Comparison of ENCODE assay signal across 12 mouse cellular contexts in the genomic region with DNA sequence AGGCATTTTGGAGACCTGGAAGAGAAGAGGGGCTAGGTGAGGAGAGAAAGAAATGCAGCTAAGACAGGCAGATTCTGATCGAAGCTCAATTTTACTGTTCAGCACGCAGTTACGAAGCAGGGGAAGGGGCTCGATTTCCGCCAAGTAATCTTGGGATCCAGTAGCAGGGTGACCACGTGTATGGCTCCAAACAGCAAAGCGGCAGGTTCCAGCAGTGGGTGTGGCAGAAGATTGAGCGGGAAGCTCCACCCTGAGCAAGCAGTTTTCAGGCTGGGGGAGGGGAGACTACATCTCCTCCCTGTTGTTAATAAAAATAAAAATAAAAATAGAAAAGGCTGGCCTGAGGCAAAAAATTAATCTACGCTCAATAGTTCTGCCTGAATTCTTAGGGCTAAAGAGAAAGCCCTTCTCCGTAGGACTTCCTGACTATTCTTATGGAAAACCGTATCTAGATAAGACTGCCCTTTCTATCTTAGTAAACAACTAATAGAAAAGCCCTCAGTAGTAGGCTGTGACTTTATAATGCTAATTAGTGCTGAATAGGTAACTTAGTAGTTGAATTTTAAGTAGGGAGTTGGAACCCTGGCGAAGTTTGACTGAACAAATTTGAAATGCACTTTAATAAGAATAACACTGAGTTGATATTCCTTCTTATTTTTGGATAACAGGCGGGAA. TPM values are rescaled to one million over a fixed set of nuclear protein-coding genes. Genes with fewer than 3 reads are reported as not detected.
A peak's percentile ranks its signal among the peaks of the same experiment; 100 is the strongest.
DNase-seq lines count a peak whose midpoint lies in the region; ATAC-seq and TF ChIP-seq lines count a peak whose summit lies in the region.
"Had no signal": no experiment of that assay in that cellular context is flagged by ENCODE, and none has a peak within 500 bp of the region (broad histone marks: within the 10 kb centered on the region; RNA-seq: fewer than 3 reads in every experiment).

No protein-coding gene starts in this region.

- no peak overlapping the region for H3K9ac ChIP-seq in kidney, embryonic 15.5 days
- no peak overlapping the region for H3K9ac ChIP-seq in intestine, embryonic 14.5 days (ENCODE audit: low read length)
- no peak overlapping the region for H3K9ac ChIP-seq in liver, embryonic 11.5 days (ENCODE audit: low read depth, low read length)
- H3K9ac ChIP-seq in stomach, postnatal 0 days (ENCODE audit: low read length), result no peak overlapping the region
- H3K9ac ChIP-seq: forebrain, embryonic 15.5 days; midbrain, embryonic 13.5 days had no signal

- TF ChIP-seq CTCF in stomach, postnatal 0 days (IDR thresholded peaks at IDR 0.05; ENCODE audit: low read depth), result no peak

- peak overlapping the region; percentile 62; the same call in 1 of the 2 replicates for H3K27ac ChIP-seq in kidney, embryonic 15.5 days
- H3K27ac ChIP-seq in intestine, embryonic 14.5 days (ENCODE audit: low read depth), result peak overlapping the region; percentile 60; the same call in 1 of the 2 replicates
- no peak overlapping the region for H3K27ac ChIP-seq in liver, embryonic 11.5 days (ENCODE audit: low read depth, low read length)
- H3K27ac ChIP-seq in stomach, postnatal 0 days (replicated peaks), result 0 out of 2 replicates have a peak overlapping the region, but pooled peaks have one; percentile 35
- H3K27ac ChIP-seq: forebrain, embryonic 15.5 days; midbrain, embryonic 13.5 days had no signal

- H3K4me2 ChIP-seq in kidney, embryonic 15.5 days, result peak overlapping the region; percentile 39
- peak overlapping the region; percentile 26; the same call in 1 of the 2 replicates for H3K4me2 ChIP-seq in intestine, embryonic 14.5 days (ENCODE audit: low read length)
- peak overlapping the region; percentile 35 for H3K4me2 ChIP-seq in liver, embryonic 11.5 days
- peak overlapping the region; percentile 35 for H3K4me2 ChIP-seq in stomach, postnatal 0 days (replicated peaks; ENCODE audit: low read depth)
- H3K4me2 ChIP-seq: forebrain, embryonic 15.5 days; midbrain, embryonic 13.5 days had no signal

- H3K27me3 ChIP-seq in kidney, embryonic 15.5 days, result no peaks in the 10 kb centered on the region
- H3K27me3 ChIP-seq in intestine, embryonic 14.5 days (replicated peaks; ENCODE audit: control insufficient read depth, insufficient read depth, low read length), result no peaks in the 10 kb centered on the region
- H3K27me3 ChIP-seq in liver, embryonic 11.5 days (replicated peaks; ENCODE audit: control insufficient read depth, insufficient read depth, low read length), result no peaks in the 10 kb centered on the region
- no peaks in the 10 kb centered on the region for H3K27me3 ChIP-seq in stomach, postnatal 0 days (ENCODE audit: control insufficient read depth, insufficient read depth, low read length)
- H3K27me3 ChIP-seq: midbrain, embryonic 13.5 days had no signal

- no peaks in the 10 kb centered on the region for H3K9me3 ChIP-seq in kidney, embryonic 15.5 days (replicated peaks)
- no peaks in the 10 kb centered on the region for H3K9me3 ChIP-seq in intestine, embryonic 14.5 days (ENCODE audit: control insufficient read depth, low read length)
- no peaks in the 10 kb centered on the region for H3K9me3 ChIP-seq in liver, embryonic 11.5 days (ENCODE audit: control insufficient read depth, low read length)
- H3K9me3 ChIP-seq in stomach, postnatal 0 days (ENCODE audit: control insufficient read depth, low read length), result no peaks in the 10 kb centered on the region
- H3K9me3 ChIP-seq: forebrain, embryonic 15.5 days; midbrain, embryonic 13.5 days had no signal

- ATAC-seq in kidney, embryonic 15.5 days (replicated peaks; ENCODE audit: low FRiP score), result no peak
- ATAC-seq in intestine, embryonic 14.5 days (replicated peaks; ENCODE audit: low FRiP score, low TSS enrichment, low read depth), result no peak
- ATAC-seq in liver, embryonic 11.5 days (replicated peaks; ENCODE audit: low FRiP score), result 0 out of 2 replicates have a peak, but pooled peaks have one; percentile 44
- no peak for ATAC-seq in stomach, postnatal 0 days (ENCODE audit: low FRiP score, low TSS enrichment)
- ATAC-seq: forebrain, embryonic 15.5 days; midbrain, embryonic 13.5 days had no signal

- no peaks in the 10 kb centered on the region for H3K36me3 ChIP-seq in kidney, embryonic 15.5 days
- no peaks in the 10 kb centered on the region for H3K36me3 ChIP-seq in intestine, embryonic 14.5 days (ENCODE audit: control insufficient read depth, insufficient read depth, low read length)
- no peaks in the 10 kb centered on the region for H3K36me3 ChIP-seq in liver, embryonic 11.5 days (ENCODE audit: control insufficient read depth, insufficient read depth, low read length)
- no peaks in the 10 kb centered on the region for H3K36me3 ChIP-seq in stomach, postnatal 0 days (ENCODE audit: control insufficient read depth, insufficient read depth, low read length)
- H3K36me3 ChIP-seq: forebrain, embryonic 15.5 days; midbrain, embryonic 13.5 days had no signal

- H3K4me1 ChIP-seq in kidney, embryonic 15.5 days, result peaks cover 17% of the 10 kb centered on the region; the same call in 1 of the 2 replicates
- H3K4me1 ChIP-seq in intestine, embryonic 14.5 days (replicated peaks; ENCODE audit: control insufficient read depth, insufficient read depth, low read length), result no peaks in the 10 kb centered on the region
- no peaks in the 10 kb centered on the region; the same call in 1 of the 2 replicates for H3K4me1 ChIP-seq in liver, embryonic 11.5 days (replicated peaks; ENCODE audit: control insufficient read depth, insufficient read depth, low read length)
- H3K4me1 ChIP-seq in stomach, postnatal 0 days (replicated peaks; ENCODE audit: control insufficient read depth, insufficient read depth), result no peaks in the 10 kb centered on the region

- DNase-seq in kidney, adult 18-20 months, result no peak
- no peak for DNase-seq in intestine, embryonic 14.5 days (ENCODE audit: low spot score)
- no peak for DNase-seq in liver, embryonic 11.5 days (ENCODE audit: low spot score)
- DNase-seq in stomach, postnatal 0 days (ENCODE audit: low spot score), result peak; percentile 35
- DNase-seq in ovary, postnatal 36 days (ENCODE audit: low spot score), result no peak
- no peak for DNase-seq in urinary bladder, postnatal 25 days (ENCODE audit: low spot score)
- DNase-seq: adrenal gland, adult 8-10 months; cerebellum, adult 18-20 months; lung, postnatal 10 days had no signal

- 0 out of 2 replicates have a peak overlapping the region, but pooled peaks have one; percentile 10 for H3K4me3 ChIP-seq in kidney, embryonic 15.5 days (replicated peaks)
- H3K4me3 ChIP-seq in intestine, embryonic 14.5 days (ENCODE audit: low read depth, low read length), result no peak overlapping the region
- H3K4me3 ChIP-seq in liver, embryonic 11.5 days (ENCODE audit: low read depth, low read length), result no peak overlapping the region
- H3K4me3 ChIP-seq in stomach, postnatal 0 days (ENCODE audit: low read depth, low read length), result no peak overlapping the region
- H3K4me3 ChIP-seq: forebrain, embryonic 15.5 days; midbrain, embryonic 13.5 days had no signal

- no peak for TF ChIP-seq EP300 in stomach, postnatal 0 days (optimal IDR thresholded peaks at IDR 0.05)

- 66% methylated on average over 13 of the region's 13 CpGs for WGBS in kidney, embryonic 15.5 days
- 78% methylated on average over 13 of the region's 13 CpGs for WGBS in intestine, embryonic 14.5 days
- 61% methylated on average over 13 of the region's 13 CpGs for WGBS in liver, embryonic 11.5 days
- WGBS in stomach, postnatal 0 days, result 63% methylated on average over 13 of the region's 13 CpGs

RNA-seq across cellular contexts. Expression of a gene that starts 48.8 kb away (rescaled TPM):
- 0.26 and 0.29 TPM in 2 replicates for polyA plus RNA-seq in kidney, embryonic 15.5 days (2015; fragmentation: Nextera tagmentation; extraction: Ambion mirVana)
- polyA plus RNA-seq in intestine, embryonic 14.5 days (2014; fragmentation: Nextera tagmentation; extraction: Ambion mirVana), result 0.38 and 0.63 TPM in 2 replicates
- 0.29 and 0.51 TPM in 2 replicates for polyA plus RNA-seq in liver, embryonic 11.5 days (2014; fragmentation: Nextera tagmentation; extraction: Ambion mirVana)
- 0.16 and 0.18 TPM in 2 replicates for polyA plus RNA-seq in stomach, postnatal 0 days (2015; fragmentation: Nextera tagmentation; extraction: Ambion mirVana)
